Mouse (Mus musculus) MEL (cell line): ENCODE results near the gene Rsu1. TPM values are rescaled to one million over a fixed set of nuclear protein-coding genes. Genes with fewer than 3 reads are reported as not detected.

Experiments used
- DNase-seq: peaks from one replicate; pipeline ENCODE4 v3.0.0; 2011; ENCODE audit warnings: low read depth, low spot score
- H3K27ac ChIP-seq: 2 replicates; pipeline ENCODE4 v1.5.1; 2012; ENCODE audit warnings: low read depth, mild to moderate bottlenecking, control low read depth, low read length, moderate library complexity; ENCODE audit not compliant: control insufficient read depth
- H3K27me3 ChIP-seq, 2 experiments: fragments of 150-350 bp in 1 of 2; sonication (generic) in 1 of 2; 2 replicates each; pipeline ENCODE4 v1.6.1; 2012; ENCODE audit warnings: low read length in 2 of 2, mild to moderate bottlenecking in 2 of 2, improper control_type of control experiment in 1 of 2, moderate library complexity in 1 of 2; ENCODE audit not compliant: insufficient read depth in 2 of 2, control insufficient read depth in 1 of 2
- H3K36me3 ChIP-seq, 2 experiments: 2 replicates each; pipeline ENCODE4 v1.6.1; 2012 to 2014; ENCODE audit warnings: low read length in 2 of 2, improper control_type of control experiment in 1 of 2, inconsistent platforms in 1 of 2, mild to moderate bottlenecking in 1 of 2; ENCODE audit not compliant: insufficient read depth in 2 of 2, control insufficient read depth in 1 of 2
- H3K4me1 ChIP-seq, 2 experiments: fragments of 150-350 bp in 1 of 2; sonication (generic) in 1 of 2; 2 replicates each; pipeline ENCODE4 v1.6.1; 2012; ENCODE audit warnings: low read length in 2 of 2, improper control_type of control experiment in 1 of 2, mild to moderate bottlenecking in 1 of 2; ENCODE audit not compliant: insufficient read depth in 2 of 2, control insufficient read depth in 1 of 2
- H3K4me3 ChIP-seq, 2 experiments: fragments of 150-350 bp in 1 of 2; sonication (generic) in 1 of 2; 2 replicates each; pipeline ENCODE4 v1.5.1; 2012; ENCODE audit warnings: low read depth in 2 of 2, low read length in 2 of 2, mild to moderate bottlenecking in 2 of 2, moderate library complexity in 2 of 2, control low read depth in 1 of 2, improper control_type of control experiment in 1 of 2; ENCODE audit not compliant: control insufficient read depth in 1 of 2, insufficient read depth in 1 of 2
- H3K79me2 ChIP-seq: 2 replicates; pipeline ENCODE4 v1.6.1; 2012; ENCODE audit warnings: mild to moderate bottlenecking, low read length, moderate library complexity; ENCODE audit not compliant: control insufficient read depth, poor library complexity, insufficient read depth
- H3K9ac ChIP-seq: 2 replicates; pipeline ENCODE4 v1.6.1; 2012; ENCODE audit warnings: low read depth, mild to moderate bottlenecking, control low read depth, low read length, moderate library complexity; ENCODE audit not compliant: control insufficient read depth, poor library complexity, severe bottlenecking
- H3K9me3 ChIP-seq: fragments of 150-350 bp; sonication (generic); replicated peaks from 2 replicates; pipeline ENCODE4 v1.6.1; 2012; ENCODE audit warnings: mild to moderate bottlenecking, low read length, improper control_type of control experiment, moderate library complexity; ENCODE audit not compliant: insufficient read depth
- BHLHE40 ChIP-seq: IDR thresholded peaks from 2 replicates; pipeline ENCODE4 v1.6.1; 2012; ENCODE audit warnings: low read depth, mild to moderate bottlenecking, inconsistent platforms, low read length, improper control_type of control experiment, borderline replicate concordance
- CHD1 ChIP-seq: IDR thresholded peaks from 2 replicates; pipeline ENCODE4 v1.6.1; 2012; ENCODE audit warnings: low read depth, mild to moderate bottlenecking, inconsistent platforms, low read length, improper control_type of control experiment
- CHD2 ChIP-seq: IDR thresholded peaks from 2 replicates; pipeline ENCODE4 v1.6.1; 2011; ENCODE audit warnings: low read length, improper control_type of control experiment
- EP300 ChIP-seq, 2 experiments: IDR thresholded peaks; 2 replicates each; pipeline ENCODE4 v1.6.1; 2011; ENCODE audit warnings: improper control_type of control experiment in 2 of 2, low read length in 2 of 2, low read depth in 1 of 2, mild to moderate bottlenecking in 1 of 2
- HCFC1 ChIP-seq: IDR thresholded peaks from 2 replicates; pipeline ENCODE4 v1.6.1; 2012; ENCODE audit warnings: low read depth, mild to moderate bottlenecking, inconsistent platforms, low read length, improper control_type of control experiment, moderate library complexity
- KAT2A ChIP-seq: conservative IDR thresholded peaks from 2 replicates; pipeline ENCODE4 v1.6.1; 2012; ENCODE audit warnings: low read depth, low read length, improper control_type of control experiment, inconsistent platforms
- MEF2A ChIP-seq: IDR thresholded peaks from 2 replicates; pipeline ENCODE4 v1.6.1; 2014; ENCODE audit warnings: low read depth, mild to moderate bottlenecking, inconsistent platforms, low read length, improper control_type of control experiment; ENCODE audit not compliant: poor library complexity, insufficient replicate concordance, severe bottlenecking; ENCODE audit errors: extremely low read depth
- NRF1 ChIP-seq: IDR thresholded peaks from 2 replicates; pipeline ENCODE4 v1.6.1; 2014; ENCODE audit warnings: low read depth, mild to moderate bottlenecking, inconsistent platforms, low read length, improper control_type of control experiment, moderate library complexity; ENCODE audit not compliant: poor library complexity, insufficient read depth, severe bottlenecking
- POLR2AphosphoS5 ChIP-seq: IDR thresholded peaks from 2 replicates; pipeline ENCODE4 v1.6.1; 2012; ENCODE audit warnings: low read depth, borderline replicate concordance, mild to moderate bottlenecking, inconsistent platforms, low read length, moderate library complexity, mixed read lengths
- RAD21 ChIP-seq: IDR thresholded peaks from 2 replicates; pipeline ENCODE4 v1.6.1; 2011; ENCODE audit warnings: mild to moderate bottlenecking, low read depth, low read length, improper control_type of control experiment
- RCOR1 ChIP-seq: IDR thresholded peaks from 2 replicates; pipeline ENCODE4 v1.6.1; 2012; ENCODE audit warnings: low read depth, mild to moderate bottlenecking, inconsistent platforms, low read length, improper control_type of control experiment
- SIN3A ChIP-seq: IDR thresholded peaks from 2 replicates; pipeline ENCODE4 v1.6.1; 2012; ENCODE audit warnings: low read length, improper control_type of control experiment, inconsistent platforms
- TAL1 ChIP-seq: IDR thresholded peaks from 2 replicates; pipeline ENCODE4 v1.6.1; 2012; ENCODE audit warnings: mild to moderate bottlenecking, inconsistent platforms, low read length, moderate library complexity, mixed read lengths
- ZMIZ1 ChIP-seq: IDR thresholded peaks from 2 replicates; pipeline ENCODE4 v1.6.1; 2012; ENCODE audit warnings: low read depth, mild to moderate bottlenecking, inconsistent platforms, low read length, improper control_type of control experiment, moderate library complexity
- ZNF384 ChIP-seq: IDR thresholded peaks from 2 replicates; pipeline ENCODE4 v1.6.1; 2012; ENCODE audit warnings: low read depth, mild to moderate bottlenecking, inconsistent platforms, low read length, improper control_type of control experiment
- polyA plus RNA-seq, 2 experiments: library from polyadenylated mRNA; stranded (reverse) in 1 of 2; unstranded in 1 of 2; fragments of >175 nt in 1 of 2; fragments of >200 nt in 1 of 2; gene quantifications; 2 replicates each; pipeline versions ENCODE4 v1.2.1 to v1.2.4; 2012; ENCODE audit warnings: low replicate concordance in 2 of 2, low read depth in 1 of 2; ENCODE audit not compliant: insufficient read length in 2 of 2, insufficient read depth in 1 of 2, missing spikeins in 1 of 2
- total RNA-seq: library from RNA; depleted of rRNA; stranded (reverse); fragments of 300-350 nt; gene quantifications from 2 replicates; pipeline ENCODE4 v1.2.3, GENCODE M21; 2012

Rsu1 gene
- total and polyA plus RNA-seq, 3 experiments: 58.1 to 81.9 TPM; not detected in 1

GRCm38 (mm10) chr2:13175536-13176303 is 95.5 kb downstream of the Rsu1 start:
- TF ChIP-seq NRF1 (no peak), CHD1 (no peak), POLR2AphosphoS5 (no peak), HCFC1 (no peak), BHLHE40 (no peak), RCOR1 (no peak), KAT2A (no peak), MEF2A (no peak), ZMIZ1 (no peak)
- Histone ChIP-seq H3K27me3 (no peaks in the 10 kb centered on the region), H3K4me1 (no peaks in the 10 kb centered on the region), H3K79me2 (no peaks in the 10 kb centered on the region), H3K9ac (no peak overlapping the region), H3K27ac (no peak overlapping the region), H3K9me3 (no peaks in the 10 kb centered on the region), H3K4me3 (no peak overlapping the region), H3K36me3 (no peaks in the 10 kb centered on the region; a peak in 1 of 4 replicates)
- no peak for DNase-seq

GRCm38 (mm10) chr2:13174461-13174860 is 96.8 kb downstream of the Rsu1 start:
- no peak overlapping the region for H3K4me3 ChIP-seq
- H3K9ac ChIP-seq: no peak overlapping the region
- H3K27me3 ChIP-seq: no peaks in the 10 kb centered on the region
- no peaks in the 10 kb centered on the region for H3K9me3 ChIP-seq
- H3K79me2 ChIP-seq: no peaks in the 10 kb centered on the region
- no peak for TF ChIP-seq ZNF384
- TF ChIP-seq RAD21: no peak
- no peak for TF ChIP-seq CHD2
- no peak for TF ChIP-seq TAL1
- no peak for TF ChIP-seq CHD1
- no peak for TF ChIP-seq EP300 (IDR thresholded peaks at IDR 0.05; ENCODE audit: low read depth in 1 of 2, low read length in 2 of 2)
- no peak for TF ChIP-seq SIN3A
- TF ChIP-seq RCOR1: no peak
- peaks cover 0 to 2% of the 10 kb centered on the region in 2 experiments; a peak in 3 of 4 replicates for H3K36me3 ChIP-seq
- DNase-seq: no peak
- peaks cover 0 to 2% of the 10 kb centered on the region in 2 experiments; a peak in 2 of 4 replicates for H3K4me1 ChIP-seq
- no peak overlapping the region for H3K27ac ChIP-seq
